Mouse (Mus musculus) B cell, adult 62 days (primary cell): ENCODE measurements around the gene Sgpp1. TPM values are rescaled to one million over a fixed set of nuclear protein-coding genes. Genes with fewer than 3 reads are reported as not detected.

Source experiments
- total RNA-seq: library from RNA; stranded (reverse); gene quantifications from 4 replicates; pipeline ENCODE4 v1.2.4, GENCODE M21; 2023

The Sgpp1 gene
- total RNA-seq, result 27.6 to 30.8 TPM (median 29.9 TPM) in 4 replicates

GRCm38 (mm10) chr12:75735246-75736200 lies at the start of gene Sgpp1:
TSS of gene Sgpp1 (minus strand) at chr12:75735729.

GRCm38 (mm10) chr12:75669258-75670106 lies 66.0 kb downstream of the Sgpp1 start, which contains the start of gene Wdr89:
TSS of gene Wdr89 (minus strand) at chr12:75669537.

Other genes with a start within 250 kb of the Sgpp1 start
- gene Ppp2r5e, start 139.5 kb downstream of the Sgpp1 start, total RNA-seq, result 61.1 to 65.4 TPM (median 62.5 TPM) in 4 replicates
- 4.0 to 4.5 TPM (median 4.3 TPM) in 4 replicates for gene Wdr89, start 66.2 kb downstream of the Sgpp1 start, total RNA-seq
- gene Syne2, start 82.4 kb upstream of the Sgpp1 start, total RNA-seq, result 16.6 to 20.7 TPM (median 20.3 TPM) in 4 replicates